Mouse (Mus musculus) myocyte (in vitro differentiated cells): ENCODE results near the gene Acss1.

ENCODE experiments used
- CEBPB ChIP-seq: IDR thresholded peaks from 2 replicates; pipeline ENCODE4 v1.6.1; 2011; ENCODE audit warnings: mild to moderate bottlenecking, moderate library complexity; ENCODE audit not compliant: poor library complexity, insufficient read depth, severe bottlenecking
- E2F4 ChIP-seq: IDR thresholded peaks from one replicate; pipeline ENCODE4 v1.6.1; 2011; ENCODE audit warnings: mild to moderate bottlenecking, control low read depth, moderate library complexity; ENCODE audit not compliant: insufficient read depth
- MAX ChIP-seq: IDR thresholded peaks from one replicate; pipeline ENCODE4 v1.6.1; 2011; ENCODE audit warnings: low read depth, mild to moderate bottlenecking, control low read depth
- POLR2A ChIP-seq: IDR thresholded peaks from one replicate; pipeline ENCODE4 v1.6.1; 2011; ENCODE audit warnings: low read depth, mild to moderate bottlenecking, control low read depth, moderate library complexity; ENCODE audit not compliant: insufficient read length
- POLR2AphosphoS2 ChIP-seq: IDR thresholded peaks from one replicate; pipeline ENCODE4 v1.6.1; 2011; ENCODE audit warnings: low read depth, control low read depth; ENCODE audit not compliant: insufficient read length
- REST ChIP-seq: IDR thresholded peaks from one replicate; pipeline ENCODE4 v1.6.1; 2011; ENCODE audit warnings: mild to moderate bottlenecking, control low read depth, moderate library complexity; ENCODE audit not compliant: insufficient read depth, insufficient read length
- TCF12 ChIP-seq: IDR thresholded peaks from one replicate; pipeline ENCODE4 v1.6.1; 2011; ENCODE audit warnings: mild to moderate bottlenecking, control low read depth; ENCODE audit not compliant: poor library complexity, insufficient read depth, severe bottlenecking
- TCF3 ChIP-seq: IDR thresholded peaks from one replicate; pipeline ENCODE4 v1.6.1; 2011; ENCODE audit warnings: low read depth, control low read depth; ENCODE audit not compliant: insufficient read length
- USF1 ChIP-seq: IDR thresholded peaks from one replicate; pipeline ENCODE4 v1.6.1; 2011; ENCODE audit warnings: low read depth, mild to moderate bottlenecking, control low read depth, moderate library complexity

DNA sequence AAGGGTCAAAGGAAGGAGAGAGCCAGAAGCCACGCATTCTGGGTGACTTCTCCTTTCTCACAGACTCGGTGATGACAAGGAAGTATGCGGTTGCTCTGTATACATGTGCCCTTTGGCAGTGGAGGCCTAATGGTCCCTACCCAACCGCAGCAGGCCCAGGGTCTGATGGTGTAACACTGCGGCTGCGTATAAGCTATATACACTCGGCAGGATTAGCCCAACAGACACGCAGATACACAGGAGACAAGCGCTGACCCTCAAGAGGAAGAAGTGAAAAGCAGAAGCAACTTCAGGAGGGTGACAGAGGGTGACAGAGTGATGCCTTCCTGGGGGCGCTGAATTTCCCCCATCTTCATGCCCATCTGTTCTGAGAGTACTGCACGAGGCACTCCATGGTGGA lies 5.6 kb upstream of the Acss1 start:
- TF ChIP-seq TCF12 (no peak), POLR2A (no peak), POLR2AphosphoS2 (no peak), MAX (no peak), USF1 (no peak), TCF3 (no peak), CEBPB (no peak), E2F4 (no peak), REST (no peak)
